Mouse (Mus musculus) lung, embryonic 16.5 days (tissue): Measurements from ENCODE around the gene Dnaaf5. TPM values are rescaled to one million over a fixed set of nuclear protein-coding genes. Genes with fewer than 3 reads are reported as not detected.

Source experiments
- ATAC-seq: fragments of 200-750 bp; cut with Nextera tagmentation; 2 replicates; pipeline ENCODE4 v1.8.0; 2017; ENCODE audit warnings: low read depth, mild to moderate bottlenecking, moderate library complexity
- H3K27ac ChIP-seq: fragments of 300-500 bp; sonication (generic); 2 replicates; pipeline ENCODE4 v1.5.1; 2014; ENCODE audit warnings: mild to moderate bottlenecking, control low read depth, low read length
- H3K27me3 ChIP-seq: fragments of 300-500 bp; sonication (generic); 2 replicates; pipeline ENCODE4 v1.6.1; 2014; ENCODE audit warnings: low read depth, low read length, mixed read lengths; ENCODE audit not compliant: control insufficient read depth, insufficient read depth
- H3K36me3 ChIP-seq: fragments of 300-500 bp; sonication (generic); 2 replicates; pipeline ENCODE4 v1.6.1; 2014; ENCODE audit warnings: low read length; ENCODE audit not compliant: control insufficient read depth, insufficient read depth
- H3K4me1 ChIP-seq: fragments of 300-500 bp; sonication (generic); replicated peaks from 2 replicates; pipeline ENCODE4 v1.6.1; 2014; ENCODE audit warnings: low read length, mixed read lengths; ENCODE audit not compliant: control insufficient read depth, insufficient read depth
- H3K4me2 ChIP-seq: fragments of 300-500 bp; sonication (generic); 2 replicates; pipeline ENCODE4 v1.6.1; 2014; ENCODE audit warnings: low read depth, low read length, control low read depth
- H3K4me3 ChIP-seq: fragments of 300-500 bp; sonication (generic); 2 replicates; pipeline ENCODE4 v1.5.1; 2014; ENCODE audit warnings: mild to moderate bottlenecking, low read length, control low read depth
- H3K9ac ChIP-seq: fragments of 300-500 bp; sonication (generic); 2 replicates; pipeline ENCODE4 v1.6.1; 2014; ENCODE audit warnings: low read length, control low read depth
- H3K9me3 ChIP-seq: fragments of 300-500 bp; sonication (generic); 2 replicates; pipeline ENCODE4 v1.6.1; 2016; ENCODE audit warnings: low read length; ENCODE audit not compliant: control insufficient read depth
- whole genome bisulfite sequencing: fragments of 180-500 bp; shearing (Covaris S2); extraction: QIAGEN DNeasy Blood & Tissue Kit; methylation state at CpG from one replicate; pipeline ENCODE4 v1.1.7; 2014; 5-methylcytosine and 5-hydroxymethylcytosine counted together
- polyA plus RNA-seq: library from polyadenylated mRNA; unstranded; fragments of >200 nt; fragmentation: Nextera tagmentation; extraction: Ambion mirVana; gene quantifications from 2 replicates; pipeline ENCODE4 v1.2.1, GENCODE M21; 2015

Gene Dnaaf5
- polyA plus RNA-seq, result 4.8 and 5.8 TPM in 2 replicates

DNA sequence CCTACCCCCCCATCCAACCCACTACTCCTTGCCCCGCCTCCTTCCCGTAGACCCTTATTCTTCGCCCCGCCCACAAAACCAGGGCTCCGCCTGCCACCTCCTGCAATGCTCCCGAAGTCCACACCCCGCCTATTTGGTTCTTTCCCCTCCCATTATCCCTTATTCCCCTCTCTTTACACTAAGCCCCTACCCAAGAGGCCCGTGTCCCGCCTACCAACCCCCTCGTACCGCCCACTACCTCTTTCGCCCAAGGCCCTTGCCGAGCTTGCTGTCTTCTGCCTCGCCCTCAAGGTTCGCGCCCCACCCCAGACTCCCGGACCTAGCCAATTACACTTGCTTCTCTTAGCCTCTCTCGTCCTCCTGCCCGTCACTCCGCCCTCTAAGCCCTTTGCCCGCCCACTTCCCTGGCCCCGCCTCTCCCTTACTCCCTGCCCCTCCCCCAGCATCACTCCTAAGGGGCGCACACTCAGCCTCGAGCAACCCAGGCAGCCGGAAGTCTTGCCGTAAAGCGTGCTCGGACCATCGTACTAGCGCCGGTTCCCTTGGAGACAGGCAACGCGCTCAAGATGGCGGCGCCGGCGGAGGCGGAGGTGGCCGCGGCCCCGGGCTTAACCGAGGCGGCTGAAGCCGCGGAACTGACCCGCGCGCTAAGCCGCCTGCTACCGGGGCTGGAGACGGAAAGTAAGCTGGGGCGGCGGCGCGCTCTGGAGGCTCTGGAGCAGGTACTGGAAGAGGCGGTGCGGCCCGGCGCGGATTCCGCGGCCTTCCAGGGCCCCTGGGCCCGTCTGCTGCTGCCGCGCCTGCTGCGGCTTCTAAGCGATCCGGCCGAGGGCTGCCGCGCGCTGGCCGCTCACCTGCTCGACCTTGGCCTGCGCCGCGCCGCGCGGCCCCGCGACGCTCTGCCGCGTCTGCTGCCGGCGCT, at the start of gene Dnaaf5, which contains the start of gene Prkar1b:
TSS of gene Dnaaf5 (plus strand) at position 543 of the 922 bp plus-strand sequence.
TSS of gene Prkar1b (minus strand) at position 321 of the 922 bp plus-strand sequence.
- H3K4me1 ChIP-seq, result peaks cover 14% of the 10 kb centered on the region
- peaks cover 10% of the 10 kb centered on the region for H3K36me3 ChIP-seq
- peak; percentile 97 for ATAC-seq
- peak within 1 kb of the TSS; percentile 77 for H3K27ac ChIP-seq
- peak within 1 kb of the TSS; percentile 77 for H3K9ac ChIP-seq
- H3K4me2 ChIP-seq, result peak within 1 kb of the TSS; percentile 96
- under 1% methylated on average over 63 of the region's 87 CpGs for WGBS
- peak within 1 kb of the TSS; percentile 91 for H3K4me3 ChIP-seq
- H3K27me3 ChIP-seq, result no peaks in the 10 kb centered on the region
- no peaks in the 10 kb centered on the region for H3K9me3 ChIP-seq

DNA sequence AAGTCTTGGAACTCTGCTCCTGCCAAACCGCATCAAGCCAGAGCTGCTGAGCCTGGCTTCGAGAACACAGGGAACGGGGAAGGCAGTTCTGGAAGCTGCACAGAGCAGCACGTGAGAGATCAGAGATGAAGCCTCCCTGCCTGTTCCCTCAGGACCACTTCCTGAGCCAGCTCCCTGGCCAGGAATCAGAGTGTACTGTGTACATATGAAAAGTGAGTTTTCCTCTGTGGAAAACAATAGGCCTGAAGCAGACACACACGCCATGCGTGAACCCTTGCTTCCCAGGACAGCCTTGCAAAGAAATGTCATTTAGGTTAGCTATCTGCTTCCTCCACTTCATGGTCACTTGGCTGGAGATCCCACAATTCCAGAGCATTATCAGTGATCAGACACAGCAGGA, 48.2 kb upstream of the Dnaaf5 start:
- no peak overlapping the region for H3K4me3 ChIP-seq
- peaks cover 7% of the 10 kb centered on the region; the same call in 1 of the 2 replicates for H3K4me1 ChIP-seq
- peaks cover 2% of the 10 kb centered on the region; the same call in 1 of the 2 replicates for H3K9me3 ChIP-seq
- no peak for ATAC-seq
- no peak overlapping the region for H3K27ac ChIP-seq
- H3K27me3 ChIP-seq, result no peaks in the 10 kb centered on the region
- H3K36me3 ChIP-seq, result no peaks in the 10 kb centered on the region
- WGBS, result 59% methylated on average over 6 of the region's 6 CpGs
- no peak overlapping the region for H3K9ac ChIP-seq
- no peak overlapping the region for H3K4me2 ChIP-seq

- H3K36me3 ChIP-seq, result no peaks in the 10 kb centered on the region
- H3K4me1 ChIP-seq, result no peaks in the 10 kb centered on the region
- H3K4me2 ChIP-seq, result no peak overlapping the region
- no peak overlapping the region for H3K4me3 ChIP-seq
- no peaks in the 10 kb centered on the region for H3K9me3 ChIP-seq
- no peak overlapping the region for H3K27ac ChIP-seq
- ATAC-seq, result peak; percentile 52; the same call in 1 of the 2 replicates
- H3K27me3 ChIP-seq, result no peaks in the 10 kb centered on the region
- no peak overlapping the region for H3K9ac ChIP-seq
- WGBS, result 67% methylated on average over 9 of the region's 9 CpGs
Observed at GRCm38 (mm10) chr5:139107815-139108214, 42.2 kb upstream of the Dnaaf5 start.

DNA sequence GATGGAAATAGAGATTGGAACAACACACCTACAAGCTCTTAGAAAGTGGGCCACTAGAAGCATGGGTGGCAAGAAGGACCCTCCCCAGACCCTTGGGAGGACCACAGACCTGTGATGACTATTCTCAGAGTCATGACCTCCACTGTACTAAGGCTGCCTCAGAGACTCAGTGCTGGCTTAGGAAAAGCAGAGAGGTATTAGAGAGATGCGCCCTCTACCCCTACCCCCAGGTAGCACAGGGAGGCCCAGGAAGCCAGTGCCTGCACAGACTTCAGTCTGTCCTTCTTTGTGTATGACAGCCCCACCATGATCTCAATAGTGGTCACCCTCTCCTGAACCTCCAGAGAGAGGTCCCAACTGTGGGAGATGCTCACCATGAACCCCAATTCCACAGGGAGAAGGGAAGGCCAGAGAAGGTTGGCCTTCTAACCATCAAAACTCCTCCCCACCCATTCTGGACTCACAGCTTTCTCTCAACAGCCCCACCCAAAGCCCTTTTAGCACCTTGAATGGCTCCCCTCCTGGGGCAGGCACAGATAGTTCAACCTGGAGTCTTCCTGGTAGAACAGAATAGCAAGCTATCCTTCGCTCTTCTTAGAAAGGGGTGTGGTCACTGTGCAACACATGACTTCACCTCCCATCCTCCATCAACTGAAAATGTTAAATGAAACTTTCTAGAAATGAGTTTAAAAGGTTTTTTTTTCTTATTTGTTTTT, 39.7 kb upstream of the Dnaaf5 start:
- H3K4me2 ChIP-seq, result no peak overlapping the region
- no peak overlapping the region for H3K4me3 ChIP-seq
- no peaks in the 10 kb centered on the region for H3K27me3 ChIP-seq
- H3K27ac ChIP-seq, result no peak overlapping the region
- no peak overlapping the region for H3K9ac ChIP-seq
- H3K9me3 ChIP-seq, result no peaks in the 10 kb centered on the region
- no peak for ATAC-seq
- no peaks in the 10 kb centered on the region for H3K36me3 ChIP-seq
- no peaks in the 10 kb centered on the region for H3K4me1 ChIP-seq
- 83% methylated on average over 2 of the region's 2 CpGs for WGBS

DNA sequence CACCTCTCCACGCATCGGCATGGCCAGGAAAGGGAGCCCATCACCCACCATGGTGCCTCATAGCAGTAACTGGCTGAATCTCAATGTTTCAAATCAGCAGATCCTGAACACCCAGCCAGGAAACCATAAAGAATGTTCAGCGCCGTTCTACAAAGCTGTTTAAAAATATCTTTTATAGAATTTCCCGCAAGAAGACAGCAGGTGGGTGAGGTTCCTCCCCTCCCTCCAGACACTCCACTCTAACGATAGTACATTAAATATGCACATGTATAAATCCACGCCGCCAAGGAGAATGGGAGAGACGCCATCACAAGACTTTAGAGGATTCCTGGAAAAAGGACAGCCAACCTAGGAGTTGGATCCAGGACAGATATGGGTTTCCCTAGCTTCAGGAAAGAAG, 38.0 kb upstream of the Dnaaf5 start:
- ATAC-seq, result no peak
- 67% methylated on average over 9 of the region's 9 CpGs for WGBS
- H3K4me1 ChIP-seq, result no peaks in the 10 kb centered on the region

DNA sequence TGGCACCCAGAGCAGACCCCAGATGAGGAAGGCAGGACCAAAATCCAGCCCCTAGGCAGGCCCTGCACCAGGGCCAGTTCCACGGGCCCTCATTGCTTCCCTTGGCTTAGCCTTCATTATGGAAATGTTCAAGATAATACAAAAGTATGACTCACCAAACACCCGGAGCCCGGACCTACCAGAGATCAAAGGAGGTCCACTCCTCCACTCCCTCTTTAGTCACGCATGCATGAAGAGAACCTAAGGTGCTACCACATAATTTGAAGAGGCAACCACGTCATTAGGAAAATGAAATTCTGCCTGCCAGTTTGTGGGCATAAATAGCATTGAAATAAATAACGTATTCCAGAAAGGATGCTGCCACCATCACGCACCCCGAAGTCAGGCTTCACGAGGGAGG, 37.6 kb upstream of the Dnaaf5 start:
- ATAC-seq, result no peak
- Histone ChIP-seq H3K36me3 (no peaks in the 10 kb centered on the region), H3K27me3 (no peaks in the 10 kb centered on the region), H3K4me2 (no peak overlapping the region), H3K27ac (no peak overlapping the region), H3K9ac (no peak overlapping the region), H3K9me3 (no peaks in the 10 kb centered on the region), H3K4me1 (no peaks in the 10 kb centered on the region), H3K4me3 (no peak overlapping the region)
- WGBS, result 71% methylated on average over 9 of the region's 9 CpGs

More for the DNA sequence above, 38.0 kb upstream of the Dnaaf5 start:
- Histone ChIP-seq H3K27me3 (no peaks in the 10 kb centered on the region), H3K4me2 (no peak overlapping the region), H3K9me3 (no peaks in the 10 kb centered on the region), H3K4me3 (no peak overlapping the region), H3K27ac (no peak overlapping the region), H3K36me3 (no peaks in the 10 kb centered on the region), H3K9ac (no peak overlapping the region)

DNA sequence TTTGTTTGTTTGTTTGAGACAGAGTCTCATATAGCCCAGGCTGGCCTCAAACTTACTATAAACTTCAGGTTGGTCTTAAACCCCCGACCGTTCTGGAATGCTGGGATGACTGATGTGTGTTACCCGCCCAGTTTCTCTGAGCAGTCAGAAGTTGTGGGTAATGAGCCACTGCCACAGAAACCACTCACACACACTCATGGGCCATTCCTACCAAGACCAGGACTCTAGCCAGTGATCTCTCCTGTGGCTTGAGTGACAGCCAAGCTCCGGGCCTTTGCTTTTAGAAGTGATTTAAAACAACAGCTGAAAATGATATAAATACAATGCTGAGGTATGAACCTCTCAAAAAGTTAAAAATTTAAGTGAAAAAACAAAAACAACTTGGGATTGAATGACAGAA, 35.1 kb upstream of the Dnaaf5 start:
- H3K36me3 ChIP-seq, result no peaks in the 10 kb centered on the region
- no peaks in the 10 kb centered on the region for H3K27me3 ChIP-seq
- no peak overlapping the region for H3K4me3 ChIP-seq
- ATAC-seq, result no peak
- no peaks in the 10 kb centered on the region for H3K9me3 ChIP-seq
- no peak overlapping the region for H3K9ac ChIP-seq
- H3K4me2 ChIP-seq, result no peak overlapping the region
- H3K4me1 ChIP-seq, result no peaks in the 10 kb centered on the region; the same call in 1 of the 2 replicates
- H3K27ac ChIP-seq, result no peak overlapping the region
- 69% methylated on average over 4 of the region's 4 CpGs for WGBS

DNA sequence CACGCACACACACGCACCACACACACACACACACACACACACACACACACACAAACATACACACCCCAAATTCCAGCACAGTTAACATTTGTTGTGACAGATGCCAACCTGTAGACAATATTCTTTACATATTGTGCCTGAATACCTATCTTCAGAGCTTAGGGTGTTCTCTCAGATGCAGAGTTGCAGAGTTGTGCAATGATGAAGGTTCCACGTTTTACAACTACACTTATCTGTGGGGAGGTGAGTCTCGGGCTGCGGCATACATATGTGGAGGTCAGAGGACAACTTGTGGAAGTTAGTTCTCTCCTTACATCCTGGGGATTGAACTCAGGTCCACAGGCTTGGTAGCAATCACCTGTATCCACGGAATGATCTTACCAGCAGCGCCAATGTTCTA, 34.5 kb upstream of the Dnaaf5 start:
- 84% methylated on average over 7 of the region's 7 CpGs for WGBS
- Histone ChIP-seq H3K4me2 (no peak overlapping the region), H3K4me1 (no peaks in the 10 kb centered on the region; the same call in 1 of the 2 replicates), H3K27me3 (no peaks in the 10 kb centered on the region), H3K9ac (no peak overlapping the region), H3K9me3 (no peaks in the 10 kb centered on the region), H3K27ac (no peak overlapping the region), H3K4me3 (no peak overlapping the region), H3K36me3 (no peaks in the 10 kb centered on the region)
- ATAC-seq, result no peak
